Mouse (Mus musculus) cerebellum, adult 9-11 months (tissue): ENCODE measurements around the gene Nprl3.
"Not testable (repeated sequence)": the region's sequence is repeated elsewhere in the genome, so short reads cannot be mapped to it uniquely, and the experiment has no call there.

Experiments used
- DNase-seq: peaks from one replicate; pipeline ENCODE4 v3.0.0; 2022

Gene Nprl3

GRCm38 (mm10) chr11:32283091-32283777, 15.7 kb upstream of the Nprl3 start, which contains the start of gene Hba-a1:
Gene Hba-a1, plus strand, starts transcription at chr11:32283511.
- not testable (repeated sequence) for DNase-seq

DNA sequence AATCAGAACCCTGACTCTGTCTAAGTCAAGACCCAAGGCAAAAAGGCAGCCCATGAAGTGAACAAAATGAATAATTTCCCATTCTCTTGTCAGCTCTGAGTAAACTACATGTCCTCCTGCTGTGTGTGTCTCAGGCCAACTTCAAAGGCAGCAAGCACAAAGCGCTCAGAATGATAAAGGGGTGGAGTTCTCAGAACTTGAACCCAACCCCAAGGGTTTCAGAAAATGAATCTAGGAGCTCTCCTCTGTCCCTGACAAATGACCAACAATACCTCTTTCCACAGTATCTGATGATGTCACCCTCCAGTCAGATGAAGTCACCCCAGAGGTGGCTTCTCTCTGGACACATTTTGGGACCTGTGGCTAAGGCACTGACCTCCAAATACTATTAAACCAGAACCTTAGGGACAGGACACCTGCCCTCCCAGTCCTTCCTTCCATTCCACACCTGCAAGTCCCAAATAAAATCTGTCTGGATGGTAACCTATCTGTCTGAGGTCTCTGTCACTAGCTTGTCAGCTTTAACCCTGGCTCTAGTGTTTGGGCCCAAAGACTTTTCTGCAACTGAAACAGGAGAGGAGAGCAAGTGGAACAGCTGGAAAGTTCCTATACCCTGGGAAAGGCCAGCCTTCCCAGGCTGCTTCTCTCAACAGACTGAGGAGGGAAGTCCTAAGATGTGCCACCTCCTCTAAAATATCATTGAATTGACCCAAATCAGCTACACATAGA, 14.1 kb upstream of the Nprl3 start:
- DNase-seq: no peak

DNA sequence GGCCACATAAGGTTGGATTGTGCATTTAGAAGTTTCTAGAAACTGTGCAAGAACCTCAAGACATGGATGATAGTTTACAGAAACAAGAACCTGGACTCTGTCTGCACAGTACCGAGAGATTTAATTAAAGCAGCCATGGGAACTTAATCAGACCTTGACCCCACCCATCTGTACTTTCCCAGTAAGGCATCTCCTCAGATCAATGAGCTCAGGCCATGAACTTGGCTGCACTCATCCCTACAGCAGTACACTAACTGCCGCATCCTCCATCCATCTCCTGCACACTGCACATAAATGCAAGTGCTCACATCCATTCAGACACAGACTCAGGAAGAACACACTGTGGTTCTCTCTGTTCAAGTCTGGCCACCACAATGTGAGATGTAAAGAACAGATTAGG, 13.1 kb upstream of the Nprl3 start:
- no peak for DNase-seq

- no peak for DNase-seq
These were observed 11.0 kb upstream of the Nprl3 start for GRCm38 (mm10) chr11:32278458-32278957.

GRCm38 (mm10) chr11:32277736-32278457, 10.4 kb upstream of the Nprl3 start:
- DNase-seq: no peak

DNA sequence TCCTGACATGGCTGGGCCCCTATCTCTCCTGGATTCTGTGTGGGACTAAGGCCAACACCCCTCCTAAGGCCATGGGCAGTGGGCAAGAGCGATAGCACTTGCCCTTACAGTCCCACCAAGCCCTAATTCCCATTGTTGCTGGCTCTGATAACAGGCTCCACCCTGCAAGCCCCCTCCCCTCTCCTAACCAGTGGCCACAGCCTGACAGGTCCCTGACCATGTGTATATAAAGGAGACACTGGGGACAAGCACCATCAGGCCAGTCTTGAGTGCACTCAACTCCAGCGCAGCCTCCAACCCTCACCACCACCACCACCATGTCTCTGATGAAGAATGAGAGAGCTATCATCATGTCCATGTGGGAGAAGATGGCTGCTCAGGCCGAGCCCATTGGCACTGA, 8.8 kb upstream of the Nprl3 start, which contains the start of gene Hba-x:
Gene Hba-x (plus strand): TSS at position 54 of the 400 bp plus-strand sequence.
- DNase-seq: no peak

- DNase-seq: no peak
These were observed 3.7 kb upstream of the Nprl3 start for GRCm38 (mm10) chr11:32271178-32271577.

- DNase-seq: no peak
These were observed 1.4 kb upstream of the Nprl3 start for GRCm38 (mm10) chr11:32268952-32269351.

DNA sequence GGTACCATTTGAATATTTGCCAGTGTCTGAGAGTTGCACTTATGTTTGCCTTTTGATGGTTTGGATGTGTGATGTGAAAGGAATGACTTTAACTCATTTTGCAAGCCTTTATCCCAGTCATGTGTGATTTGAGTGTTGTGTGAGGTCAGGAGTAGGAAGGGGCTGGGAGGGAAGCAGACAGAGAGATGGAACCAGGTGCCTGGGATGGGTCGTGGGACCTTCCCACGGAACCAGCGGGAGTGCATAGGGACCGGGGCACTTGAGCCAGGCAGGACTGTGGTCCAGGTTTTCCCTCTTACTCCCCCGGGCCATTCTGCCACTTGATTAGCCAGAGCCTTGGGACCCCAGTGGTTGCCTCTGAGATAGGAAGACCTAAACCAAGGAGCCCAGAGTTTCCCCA, 457 bp upstream of the Nprl3 start:
- DNase-seq: peak; percentile 40

DNA sequence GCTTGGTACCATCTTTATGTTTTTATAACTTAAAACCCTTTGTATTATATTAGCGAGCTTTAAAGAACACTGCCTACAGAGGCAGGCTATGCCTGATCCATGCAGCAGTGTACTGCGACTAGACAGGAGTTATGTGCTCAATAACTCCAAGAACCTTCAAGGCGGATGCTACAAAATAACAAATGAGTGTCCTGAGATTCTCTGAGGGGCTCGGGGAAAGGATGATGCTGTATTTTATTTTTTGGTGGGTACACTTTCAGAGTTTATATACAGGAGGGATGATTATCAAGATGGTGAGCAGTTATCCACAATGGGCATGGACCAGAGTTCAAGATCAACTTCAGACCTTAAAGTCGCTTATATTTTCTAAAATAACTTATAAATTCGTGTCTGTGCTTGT, 731 bp downstream of the Nprl3 start:
- no peak for DNase-seq

DNA sequence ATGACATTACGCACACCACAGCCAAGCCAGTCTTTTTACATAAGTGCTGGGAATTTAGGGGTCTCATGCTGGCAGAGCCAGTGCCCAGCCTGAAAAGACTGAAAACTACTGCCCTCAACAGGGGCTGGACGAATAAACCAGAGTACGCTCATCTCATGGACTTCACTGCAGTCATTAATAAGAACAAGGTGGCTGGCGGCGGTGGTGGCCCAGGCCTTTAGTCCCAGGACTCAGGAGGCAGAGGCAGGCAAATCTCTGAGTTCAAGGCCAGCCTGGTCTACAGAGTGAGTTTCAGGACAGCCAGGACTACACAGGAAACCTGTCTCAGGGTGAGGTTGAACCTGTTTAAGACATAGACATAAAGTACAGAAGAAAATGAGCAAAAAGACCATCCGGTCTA, 1.3 kb downstream of the Nprl3 start:
- peak; percentile 18 for DNase-seq

- no peak for DNase-seq
These were observed 2.3 kb downstream of the Nprl3 start for GRCm38 (mm10) chr11:32265117-32265738.

GRCm38 (mm10) chr11:32262674-32263415, 4.7 kb downstream of the Nprl3 start:
- DNase-seq: no peak

GRCm38 (mm10) chr11:32256566-32256965, 10.9 kb downstream of the Nprl3 start:
- DNase-seq: no peak

GRCm38 (mm10) chr11:32256146-32256545, 11.4 kb downstream of the Nprl3 start:
- DNase-seq: no peak

GRCm38 (mm10) chr11:32253121-32253520, 14.4 kb downstream of the Nprl3 start:
- peak; percentile 52 for DNase-seq

DNA sequence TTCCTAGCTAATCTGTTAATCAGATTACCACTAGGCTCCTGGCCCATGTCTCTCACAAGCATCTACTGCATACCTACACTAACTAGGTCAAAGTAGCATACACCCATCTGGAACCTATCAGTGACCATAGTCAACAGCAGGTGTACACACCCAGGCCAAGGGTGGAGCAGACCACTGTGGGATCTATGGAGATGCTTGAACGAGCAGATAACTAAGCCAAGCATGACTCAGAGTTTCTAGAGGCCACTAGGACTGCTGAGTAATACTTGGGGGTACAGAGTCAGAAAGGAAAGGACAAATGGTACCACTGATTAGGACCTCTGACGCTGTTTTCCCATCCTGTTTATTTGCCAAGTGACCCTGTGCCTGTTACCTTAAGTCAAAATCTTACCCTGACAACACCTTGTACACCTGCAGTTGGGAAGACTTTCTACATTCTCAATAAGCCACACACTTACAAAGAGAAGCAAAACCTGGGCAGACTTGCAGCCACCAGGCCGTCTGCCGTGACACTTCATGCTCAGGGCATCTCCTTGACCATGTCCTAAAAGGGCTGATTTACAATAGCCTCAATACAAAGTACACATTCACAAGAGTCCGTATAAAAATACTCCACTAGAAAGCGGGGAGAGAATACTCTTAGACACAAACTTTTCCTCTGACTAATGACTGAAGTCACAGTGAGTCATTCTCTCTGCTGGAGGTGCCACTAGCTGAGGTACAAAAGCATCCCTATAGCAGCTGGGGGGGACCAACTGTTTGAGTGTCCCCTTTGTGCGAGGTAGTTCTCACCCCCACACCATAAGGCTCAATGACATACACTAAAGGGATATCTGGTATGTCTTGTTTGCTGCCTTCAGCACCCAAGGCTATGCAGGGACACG, 16.4 kb downstream of the Nprl3 start:
- DNase-seq: no peak

DNA sequence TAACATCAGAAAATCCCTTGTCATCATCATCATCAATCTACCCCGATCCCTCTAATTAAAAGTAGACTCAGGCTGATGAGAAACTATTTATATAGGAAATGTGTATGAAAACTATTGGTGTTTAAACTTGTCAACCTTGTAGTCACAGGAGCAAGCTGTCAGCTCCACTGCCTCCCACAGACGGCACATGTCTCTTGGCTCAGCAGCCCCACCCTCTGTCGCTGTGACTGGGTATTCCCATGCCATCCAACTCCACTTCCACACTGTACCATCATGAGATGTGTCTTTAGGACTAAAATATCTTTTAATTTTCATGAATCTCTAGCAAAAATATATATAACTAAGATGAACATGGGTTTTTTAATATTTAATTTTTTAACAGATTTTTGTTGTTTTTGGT, 19.2 kb downstream of the Nprl3 start:
- DNase-seq: no peak

DNA sequence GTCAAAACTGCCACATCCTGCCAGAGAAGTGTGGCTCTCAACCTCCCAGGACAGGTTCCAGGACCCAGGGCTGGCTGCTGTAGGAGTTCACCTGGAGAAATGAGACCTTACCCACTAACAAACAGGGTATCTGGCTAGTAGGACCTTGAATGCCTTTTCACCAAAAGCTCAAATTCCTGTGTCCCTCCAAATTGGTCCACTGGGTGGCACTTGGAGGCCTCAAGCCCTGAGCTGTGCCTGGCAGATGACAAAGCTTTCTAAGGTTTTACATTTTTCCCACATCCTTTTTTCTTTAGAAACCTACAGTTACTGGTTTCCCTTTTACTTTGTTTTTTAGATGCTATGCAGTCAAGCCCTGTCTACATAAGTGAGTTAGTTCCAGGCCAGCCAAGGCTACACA, 20.4 kb downstream of the Nprl3 start:
- no peak for DNase-seq

DNA sequence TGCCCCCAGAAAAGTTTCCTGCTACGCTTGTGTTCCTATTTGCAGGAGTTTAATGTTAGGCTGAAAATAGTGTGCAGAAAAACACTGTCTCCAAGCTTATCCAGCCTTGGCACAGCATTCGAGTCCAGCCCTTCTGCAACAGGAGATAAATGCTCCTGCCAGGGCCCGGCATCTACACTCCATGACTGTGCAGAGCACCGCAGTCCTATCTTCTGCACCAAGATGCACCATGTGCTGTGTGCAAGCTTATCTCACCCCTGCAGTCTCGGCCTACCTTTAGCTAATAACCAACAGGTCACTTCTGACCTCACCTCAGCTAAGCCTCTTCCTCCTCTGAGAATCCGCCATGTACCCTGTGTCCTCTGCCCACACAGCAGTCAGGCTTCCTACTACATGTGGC, 21.9 kb downstream of the Nprl3 start:
- DNase-seq: no peak

GRCm38 (mm10) chr11:32244617-32245016, 22.9 kb downstream of the Nprl3 start:
- DNase-seq: no peak
